Mouse (Mus musculus): ENCODE data around the gene Ppara. TPM values are rescaled to one million over a fixed set of nuclear protein-coding genes. Genes with fewer than 3 reads are reported as not detected.

Gene Ppara
- polyA plus RNA-seq, 1 experiment from 2014 or later = 2.5 TPM

MicroRNA genes within 50 kb of the gene (microRNA counts, 519-probe panel; counts per million panel counts)
- microRNA mmu-let-7b = not detected
- microRNA mmu-let-7c = 6,441 counts per million, percentile 77 among the panel's probes with 10 or more counts

Small RNA genes lying within 50 kb of the gene (microRNA-seq; reads per million reads assigned to microRNA genes)
- gene Mirlet7b (ENCODE audit: borderline number of aligned reads) (153 reads per million, percentile 53 among the genes with 10 or more reads in this experiment), gene Mirlet7c-2 (ENCODE audit: borderline number of aligned reads) (8.1 reads per million, percentile 20 among the genes with 10 or more reads in this experiment)

Other genes with a start within 250 kb of the Ppara start
- gene 7530416G11Rik, start 231.8 kb upstream of the Ppara start, polyA plus RNA-seq (2014; fragmentation: Nextera tagmentation; extraction: Ambion mirVana) = not detected in 2 replicates
- 1.2 and 2.2 TPM in 2 replicates for gene Wnt7b, start 152.5 kb upstream of the Ppara start, polyA plus RNA-seq (2014; fragmentation: Nextera tagmentation; extraction: Ambion mirVana)
- gene Cdpf1, start 76.7 kb downstream of the Ppara start, polyA plus RNA-seq (2014; fragmentation: Nextera tagmentation; extraction: Ambion mirVana) = 43.1 and 49.7 TPM in 2 replicates
- gene Pkdrej, start 86.8 kb downstream of the Ppara start, polyA plus RNA-seq (2014; fragmentation: Nextera tagmentation; extraction: Ambion mirVana) = 0.11 and 0.21 TPM in 2 replicates
- gene Ttc38, start 97.3 kb downstream of the Ppara start, polyA plus RNA-seq (2014; fragmentation: Nextera tagmentation; extraction: Ambion mirVana) = 6.5 and 7.4 TPM in 2 replicates
- gene Gtse1, start 124.8 kb downstream of the Ppara start, polyA plus RNA-seq (2014; fragmentation: Nextera tagmentation; extraction: Ambion mirVana) = 38.8 and 42.5 TPM in 2 replicates
- 34.0 and 35.0 TPM in 2 replicates for gene Trmu, start 144.3 kb downstream of the Ppara start, polyA plus RNA-seq (2014; fragmentation: Nextera tagmentation; extraction: Ambion mirVana)

All from liver, embryonic 11.5 days (tissue).